Mouse (Mus musculus) stomach, postnatal 0 days (tissue): Measurements from ENCODE around the gene Klf11.

Experiments used
- CTCF ChIP-seq: IDR thresholded peaks from 2 replicates; pipeline ENCODE4 v1.5.1; 2016; ENCODE audit warnings: antibody characterized with exemption, low read depth, mild to moderate bottlenecking, moderate library complexity
- EP300 ChIP-seq: optimal IDR thresholded peaks from 2 replicates; pipeline ENCODE3; 2016; ENCODE audit warnings: antibody characterized with exemption

GRCm38 (mm10) chr12:24642370-24642802 is 8.7 kb upstream of the Klf11 start:
- no peak for TF ChIP-seq CTCF
- no peak for TF ChIP-seq EP300
